Mouse (Mus musculus) natural killer cell, adult 2 months (primary cell): ENCODE measurements around the gene Ppfia2.

ENCODE experiments used
- DNase-seq, 2 experiments: peaks; one replicate each; pipeline ENCODE4 v3.0.0; 2022; ENCODE audit warnings: low spot score in 2 of 2

Gene Ppfia2

DNA sequence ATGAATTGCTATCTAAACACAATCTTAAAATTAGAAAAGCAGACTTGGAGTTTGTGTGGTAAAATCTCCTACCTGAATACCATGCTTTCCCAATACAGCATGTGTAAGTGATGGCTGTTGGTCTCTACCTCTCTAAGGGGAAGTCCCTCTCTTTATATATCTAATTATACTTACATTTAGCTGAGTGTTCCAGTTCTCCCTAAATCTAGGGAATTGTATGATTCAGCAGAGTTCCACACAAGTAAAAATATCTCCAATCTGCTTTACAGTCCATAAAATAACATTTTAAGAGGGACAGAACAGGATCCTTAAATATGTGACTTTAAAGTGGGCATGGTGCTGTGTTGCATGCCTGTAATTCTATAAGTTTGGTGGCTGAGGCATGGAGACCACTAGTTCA, 444.7 kb downstream of the Ppfia2 start:
- DNase-seq, result no peak

DNA sequence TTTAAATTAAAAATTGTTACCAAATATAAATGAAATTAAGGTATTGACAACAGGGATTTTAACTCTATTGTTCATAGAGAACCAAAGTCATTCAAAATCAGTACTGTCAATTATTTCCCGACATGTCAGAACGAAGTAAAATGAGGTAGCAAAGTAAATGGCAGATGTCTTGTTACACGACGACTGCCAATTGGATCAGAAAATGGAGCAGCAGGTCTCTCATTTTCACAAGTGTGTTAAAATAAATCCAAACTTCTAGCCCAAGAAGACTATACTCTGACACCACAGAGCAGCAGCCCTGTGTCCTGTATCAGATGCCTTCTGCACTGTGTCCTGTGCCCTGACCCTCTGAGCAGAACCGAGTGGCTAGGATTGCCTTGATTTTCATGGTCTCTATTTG, 454.2 kb downstream of the Ppfia2 start:
- DNase-seq, result no peak

DNA sequence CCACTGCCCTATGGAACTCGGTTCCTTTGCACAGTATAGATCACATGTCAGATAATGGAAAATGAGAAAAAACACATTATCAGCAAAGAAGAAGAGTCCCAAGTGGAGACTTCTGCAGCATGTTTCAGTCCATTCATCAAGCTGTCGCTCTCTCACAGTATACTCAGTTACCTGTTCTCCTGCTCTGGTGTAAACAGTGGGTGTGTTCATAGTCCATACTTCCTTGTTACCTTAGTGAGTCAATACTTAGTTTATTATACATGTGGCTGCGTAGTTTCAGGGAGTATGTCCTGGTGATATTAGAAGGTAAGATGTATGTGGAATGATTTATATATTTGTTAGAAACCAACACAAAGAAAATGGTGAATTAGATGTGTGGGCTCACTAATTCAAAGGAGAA, 454.7 kb downstream of the Ppfia2 start:
- DNase-seq, result no peak

DNA sequence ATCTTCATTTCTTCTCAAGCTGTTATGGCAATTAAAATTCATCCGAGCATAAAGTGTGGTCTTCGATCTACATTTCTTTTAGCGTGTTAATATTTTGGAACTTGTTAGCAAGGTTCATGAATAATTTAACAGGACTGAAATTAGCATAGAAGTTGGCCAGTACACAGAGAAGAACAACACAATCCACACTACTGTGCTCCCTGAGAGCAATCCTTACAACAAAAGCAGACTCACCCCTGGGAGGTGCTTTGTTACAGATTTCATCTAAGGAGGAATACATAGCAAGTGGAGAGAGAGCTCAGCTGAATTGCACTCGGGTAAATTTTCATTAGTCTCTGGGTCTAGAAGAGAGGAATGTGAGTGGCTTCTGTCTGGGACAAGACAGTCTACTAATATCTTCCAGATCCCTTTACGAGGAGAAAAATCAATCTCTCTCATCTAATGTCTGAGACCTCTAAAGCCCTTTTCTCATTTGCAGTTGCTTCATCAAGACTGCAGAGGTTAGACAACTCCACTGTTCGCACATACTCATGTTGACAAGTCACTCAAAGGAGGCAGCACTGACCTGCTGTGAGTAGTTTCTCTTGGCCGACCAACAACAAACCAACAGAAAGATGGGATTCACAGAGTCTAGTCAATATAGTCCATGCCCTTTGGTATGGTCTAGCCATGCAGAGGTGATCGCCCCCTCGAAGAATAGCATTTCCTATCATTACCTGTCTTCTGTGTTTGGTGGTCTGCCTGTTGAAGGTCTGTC, 458.6 kb downstream of the Ppfia2 start:
- DNase-seq, result no peak

DNA sequence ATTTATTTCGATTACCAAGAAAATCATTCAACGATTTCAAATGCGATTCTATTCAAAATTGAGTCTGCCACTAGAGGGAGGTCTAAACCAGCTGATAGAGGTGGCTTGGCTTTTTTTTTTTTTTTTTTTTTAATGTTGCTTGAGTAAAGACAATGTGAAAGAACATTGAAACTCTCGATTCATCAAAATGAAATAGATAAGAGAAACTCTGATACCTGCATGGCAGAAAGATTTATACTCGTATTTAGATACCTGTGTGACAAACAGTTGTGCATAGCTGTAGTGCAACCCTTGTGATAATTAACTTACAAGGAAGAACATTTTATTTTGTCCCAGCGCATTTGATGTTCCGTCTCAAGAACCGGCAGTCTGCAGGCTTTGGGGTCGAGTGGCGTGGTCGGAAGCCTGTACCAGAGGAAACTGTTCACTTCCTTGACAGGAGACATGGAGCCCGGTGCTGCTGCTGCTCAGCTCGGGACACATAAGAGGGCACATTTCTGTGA, 462.5 kb downstream of the Ppfia2 start:
- no peak for DNase-seq

DNA sequence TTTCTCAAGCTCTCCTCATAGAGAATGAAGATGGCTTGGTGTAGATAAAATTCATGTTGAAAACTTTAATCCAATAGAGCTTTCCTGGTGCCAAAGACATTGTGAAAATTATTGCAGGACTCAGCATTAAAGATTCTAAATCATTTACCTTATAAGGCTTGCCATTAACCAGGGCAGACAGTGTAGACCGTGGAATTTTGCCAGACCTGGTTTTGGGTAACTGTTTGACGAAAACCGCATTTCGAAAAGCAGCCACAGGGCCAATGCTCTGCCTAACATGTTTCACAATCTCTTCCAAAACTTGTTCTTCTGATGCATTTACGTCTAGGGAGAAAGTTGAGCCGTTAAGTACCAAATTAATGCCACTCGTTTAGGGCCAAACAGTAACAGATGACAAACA, 466.9 kb downstream of the Ppfia2 start:
- DNase-seq, result no peak

DNA sequence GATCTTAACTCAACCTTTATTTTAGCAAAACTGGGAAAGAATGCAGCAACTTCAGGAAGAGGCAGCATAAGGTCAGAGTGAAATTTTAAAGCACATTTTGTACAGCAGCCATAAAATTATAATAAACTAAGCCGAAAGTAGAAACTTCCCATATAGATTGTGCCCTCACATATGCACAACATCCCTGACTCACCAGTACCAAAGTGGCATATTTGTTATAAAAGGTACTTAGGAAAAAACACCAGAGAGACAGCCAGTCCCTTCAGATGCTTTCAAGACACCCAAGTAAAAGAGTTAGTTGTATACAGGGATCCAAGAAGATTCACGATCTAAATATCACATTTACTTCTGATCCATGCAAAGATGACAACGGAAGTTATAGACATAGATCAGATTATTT, 468.7 kb downstream of the Ppfia2 start:
- no peak for DNase-seq

DNA sequence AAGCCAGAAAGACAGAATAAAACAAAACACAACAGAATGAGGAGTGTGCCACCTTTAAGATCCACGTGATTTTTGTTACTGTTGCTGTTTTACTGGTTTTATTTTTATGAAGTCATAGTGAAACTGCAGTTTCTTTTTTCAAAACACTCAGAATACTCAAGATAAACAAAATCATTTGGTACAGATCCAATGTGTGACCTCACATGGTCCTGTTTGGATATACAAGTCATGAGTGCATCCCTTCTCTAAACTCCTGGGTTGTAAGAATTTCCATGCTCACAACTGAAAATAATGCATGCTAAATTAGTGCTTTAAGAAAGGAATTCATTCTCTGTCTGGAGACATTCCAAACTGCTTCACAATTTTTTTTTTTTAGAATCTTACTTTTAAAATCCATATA, 469.3 kb downstream of the Ppfia2 start:
- DNase-seq, result no peak

DNA sequence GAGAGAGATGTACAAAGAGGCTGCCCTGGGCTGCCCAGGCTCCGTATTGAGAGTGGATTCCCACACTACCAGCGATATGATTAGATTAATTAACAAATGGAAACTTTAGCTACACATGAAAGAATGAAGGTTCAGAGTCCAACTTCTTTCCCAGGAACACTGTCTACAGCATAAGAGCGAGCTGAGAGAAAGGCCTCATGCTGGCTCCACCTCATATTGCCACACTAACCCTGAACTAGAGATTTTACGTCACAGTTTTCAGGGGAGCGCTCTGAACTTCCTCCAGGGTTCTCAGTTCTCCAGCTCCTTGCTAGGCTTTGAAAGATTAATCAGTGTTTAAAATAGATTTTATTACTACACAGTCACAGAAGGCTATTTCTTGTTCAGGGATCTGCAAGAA, 471.2 kb downstream of the Ppfia2 start:
- DNase-seq, result no peak

DNA sequence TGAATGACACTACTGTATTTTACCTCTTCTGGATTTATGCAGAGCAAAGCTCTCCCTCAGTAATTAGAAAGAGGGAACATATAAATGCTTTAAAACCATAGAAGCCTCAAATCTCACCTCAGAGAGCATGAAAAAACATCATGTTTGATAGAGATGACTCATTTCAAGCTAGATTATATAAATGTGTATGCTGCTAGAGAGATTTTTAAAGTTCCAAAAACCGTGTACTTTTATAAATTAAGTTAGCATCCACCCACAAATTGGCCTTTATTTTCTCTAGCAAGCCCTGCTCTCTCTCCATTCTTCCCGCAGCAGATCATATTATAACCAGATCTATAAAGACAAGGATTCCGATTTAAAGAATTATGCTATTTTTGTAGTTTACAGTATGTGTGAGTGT, 488.9 kb downstream of the Ppfia2 start:
- no peak for DNase-seq

DNA sequence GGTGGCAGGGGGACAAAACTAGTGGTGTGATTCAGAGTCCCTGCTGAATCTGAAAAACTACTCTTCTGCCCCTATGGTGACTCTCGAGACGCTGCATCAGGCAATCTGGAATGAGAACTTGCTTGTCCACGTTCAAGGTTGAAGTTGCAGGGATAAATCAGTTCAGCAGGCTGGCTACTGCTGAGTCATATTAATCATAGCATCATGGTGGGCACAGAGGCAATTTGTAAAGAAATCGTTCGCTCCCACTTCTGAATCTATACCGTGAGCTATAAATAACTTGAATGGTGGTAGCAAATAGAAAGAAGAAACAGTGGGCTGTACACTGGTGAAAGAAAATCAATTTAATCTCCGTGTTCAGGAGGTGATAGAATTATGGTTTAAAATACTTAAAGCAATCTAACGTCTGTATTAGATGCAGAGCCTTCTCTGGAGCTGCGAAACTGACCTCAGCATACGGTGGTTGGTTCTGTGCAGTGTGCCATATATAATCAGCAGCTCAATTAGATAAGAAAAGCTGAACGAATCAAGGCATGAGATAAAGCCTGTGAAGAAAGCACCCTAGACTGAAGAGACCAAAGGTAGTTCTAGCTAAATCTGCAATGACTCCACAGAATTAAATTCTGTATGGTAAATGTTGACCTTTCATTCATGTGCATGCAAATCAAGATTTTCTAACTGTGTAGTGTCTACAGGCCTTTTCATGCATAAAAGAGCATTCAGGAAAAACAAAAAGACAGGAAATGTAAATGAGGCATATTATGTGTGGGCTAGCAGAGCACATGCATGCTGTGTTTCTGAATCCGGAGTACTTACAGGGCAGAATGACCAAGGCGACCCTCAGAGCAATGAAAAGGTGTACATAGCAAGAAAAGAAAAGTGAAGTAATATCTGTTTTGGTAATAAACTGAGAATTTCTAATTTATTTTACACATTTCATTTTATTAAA, 505.3 kb downstream of the Ppfia2 start:
- DNase-seq, result no peak
